20 mouse cellular contexts compared by ENCODE assay signal in the genomic region with DNA sequence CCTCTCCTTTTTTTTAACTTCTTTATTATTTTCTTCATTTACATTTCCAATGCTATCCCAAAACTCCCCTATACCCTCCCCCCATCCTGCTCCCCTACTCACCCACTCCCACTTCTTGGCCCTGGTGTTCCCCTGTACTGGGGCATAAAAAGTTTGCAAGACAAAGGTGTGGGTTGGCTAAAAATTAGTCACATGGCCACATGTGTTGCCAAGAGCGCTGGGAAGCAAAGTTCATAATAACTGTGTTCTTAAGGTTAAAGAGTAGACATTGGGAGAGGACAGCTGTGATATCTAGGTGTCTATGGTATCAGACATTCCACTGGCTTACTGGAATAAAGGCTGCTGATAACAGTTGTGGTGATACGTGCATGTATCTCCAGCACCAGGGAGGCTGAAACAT. TPM values are rescaled to one million over a fixed set of nuclear protein-coding genes. Genes with fewer than 3 reads are reported as not detected.
DNase-seq lines count a peak whose midpoint lies in the region; ATAC-seq lines count a peak whose summit lies in the region.
"Had no signal": no experiment of that assay in that cellular context is flagged by ENCODE, and none has a peak within 500 bp of the region (broad histone marks: within the 10 kb centered on the region; RNA-seq: fewer than 3 reads in every experiment).

No protein-coding gene starts in this region.

- no peaks in the 10 kb centered on the region for H3K27me3 ChIP-seq in kidney, embryonic 15.5 days
- no peaks in the 10 kb centered on the region for H3K27me3 ChIP-seq in kidney, embryonic 14.5 days (ENCODE audit: control insufficient read depth, insufficient read depth, low read length)
- H3K27me3 ChIP-seq: embryonic facial prominence, embryonic 13.5 days; embryonic facial prominence, embryonic 15.5 days; forebrain, embryonic 12.5 days had no signal

- peak; percentile 23 for DNase-seq in kidney, adult 11 months
- DNase-seq in kidney, adult 8-10 months = peak; percentile 49 to 61
- peak; percentile 21 to 57 for DNase-seq in kidney, postnatal 36 days
- DNase-seq in kidney, postnatal 10 days = no peak
- DNase-seq: adrenal gland, adult 2 months; adrenal gland, postnatal 25 days; cerebellum, adult 11 months; cerebellum, adult 18-20 months; cerebellum, adult 8-10 months; cerebellum, adult 9-11 months; cerebellum, postnatal 36 days; embryo, embryonic 11 days had no signal

- 82% methylated on average over 2 of the region's 2 CpGs for WGBS in kidney, embryonic 15.5 days
- 81% methylated on average over 2 of the region's 2 CpGs for WGBS in kidney, embryonic 14.5 days

- H3K4me3 ChIP-seq in kidney, embryonic 15.5 days (replicated peaks) = no peak overlapping the region
- H3K4me3 ChIP-seq in kidney, embryonic 14.5 days (ENCODE audit: low read length) = no peak overlapping the region
- H3K4me3 ChIP-seq: embryonic facial prominence, embryonic 13.5 days; embryonic facial prominence, embryonic 15.5 days; erythroblast, embryonic 14.5 days; forebrain, embryonic 10.5 days; forebrain, embryonic 12.5 days had no signal

- no peak for ATAC-seq in kidney, embryonic 15.5 days (replicated peaks; ENCODE audit: low FRiP score)
- ATAC-seq in kidney, embryonic 14.5 days (ENCODE audit: low FRiP score, low TSS enrichment) = no peak
- ATAC-seq: forebrain, embryonic 14.5 days had no signal

- H3K36me3 ChIP-seq in kidney, embryonic 15.5 days = no peaks in the 10 kb centered on the region
- H3K36me3 ChIP-seq in kidney, embryonic 14.5 days (ENCODE audit: control insufficient read depth, insufficient read depth, low read length) = no peaks in the 10 kb centered on the region
- H3K36me3 ChIP-seq: embryonic facial prominence, embryonic 13.5 days; embryonic facial prominence, embryonic 15.5 days; forebrain, embryonic 10.5 days; forebrain, embryonic 12.5 days had no signal

- H3K9ac ChIP-seq in kidney, embryonic 15.5 days = no peak overlapping the region
- no peak overlapping the region for H3K9ac ChIP-seq in kidney, embryonic 14.5 days (ENCODE audit: low read depth, low read length)
- H3K9ac ChIP-seq: embryonic facial prominence, embryonic 13.5 days; embryonic facial prominence, embryonic 15.5 days; forebrain, embryonic 12.5 days had no signal

- H3K4me2 ChIP-seq in kidney, embryonic 15.5 days = no peak overlapping the region
- H3K4me2 ChIP-seq in kidney, embryonic 14.5 days (replicated peaks; ENCODE audit: low read depth, low read length) = no peak overlapping the region
- H3K4me2 ChIP-seq: embryonic facial prominence, embryonic 13.5 days; embryonic facial prominence, embryonic 15.5 days; forebrain, embryonic 12.5 days had no signal

- H3K9me3 ChIP-seq in kidney, embryonic 15.5 days (replicated peaks) = no peaks in the 10 kb centered on the region
- no peaks in the 10 kb centered on the region for H3K9me3 ChIP-seq in kidney, embryonic 14.5 days (ENCODE audit: control insufficient read depth, low read length)
- H3K9me3 ChIP-seq: embryonic facial prominence, embryonic 13.5 days; embryonic facial prominence, embryonic 15.5 days; forebrain, embryonic 10.5 days; forebrain, embryonic 12.5 days had no signal

- no peaks in the 10 kb centered on the region for H3K4me1 ChIP-seq in kidney, embryonic 15.5 days
- no peaks in the 10 kb centered on the region for H3K4me1 ChIP-seq in kidney, embryonic 14.5 days (ENCODE audit: control insufficient read depth, insufficient read depth, low read length)
- H3K4me1 ChIP-seq: embryonic facial prominence, embryonic 13.5 days; embryonic facial prominence, embryonic 15.5 days; forebrain, embryonic 10.5 days; forebrain, embryonic 12.5 days had no signal

- H3K27ac ChIP-seq in kidney, embryonic 15.5 days = no peak overlapping the region
- no peak overlapping the region for H3K27ac ChIP-seq in kidney, embryonic 14.5 days (ENCODE audit: low read depth, low read length)
- H3K27ac ChIP-seq: embryonic facial prominence, embryonic 13.5 days; embryonic facial prominence, embryonic 15.5 days; forebrain, embryonic 10.5 days; forebrain, embryonic 12.5 days had no signal

RNA-seq across cellular contexts. Expression of a gene that starts 46.2 kb away (rescaled TPM):
- 10.3 and 10.9 TPM in 2 replicates for polyA plus RNA-seq in kidney, embryonic 15.5 days (2015; fragmentation: Nextera tagmentation; extraction: Ambion mirVana)
- 8.7 and 16.4 TPM in 2 replicates for polyA plus RNA-seq in kidney, embryonic 14.5 days (2014; fragmentation: Nextera tagmentation; extraction: Ambion mirVana)
